Mouse (Mus musculus) ovary, adult 18-20 months (tissue): Measurements from ENCODE around the gene Hspg2.
A peak's percentile ranks its signal among the peaks of the same experiment; 100 is the strongest.
"Not testable (repeated sequence)": the region's sequence is repeated elsewhere in the genome, so short reads cannot be mapped to it uniquely, and the experiment has no call there.

Source experiments
- DNase-seq: peaks from one replicate; pipeline ENCODE4 v3.0.0; 2022; ENCODE audit warnings: low spot score, mixed read lengths

The Hspg2 gene

DNA sequence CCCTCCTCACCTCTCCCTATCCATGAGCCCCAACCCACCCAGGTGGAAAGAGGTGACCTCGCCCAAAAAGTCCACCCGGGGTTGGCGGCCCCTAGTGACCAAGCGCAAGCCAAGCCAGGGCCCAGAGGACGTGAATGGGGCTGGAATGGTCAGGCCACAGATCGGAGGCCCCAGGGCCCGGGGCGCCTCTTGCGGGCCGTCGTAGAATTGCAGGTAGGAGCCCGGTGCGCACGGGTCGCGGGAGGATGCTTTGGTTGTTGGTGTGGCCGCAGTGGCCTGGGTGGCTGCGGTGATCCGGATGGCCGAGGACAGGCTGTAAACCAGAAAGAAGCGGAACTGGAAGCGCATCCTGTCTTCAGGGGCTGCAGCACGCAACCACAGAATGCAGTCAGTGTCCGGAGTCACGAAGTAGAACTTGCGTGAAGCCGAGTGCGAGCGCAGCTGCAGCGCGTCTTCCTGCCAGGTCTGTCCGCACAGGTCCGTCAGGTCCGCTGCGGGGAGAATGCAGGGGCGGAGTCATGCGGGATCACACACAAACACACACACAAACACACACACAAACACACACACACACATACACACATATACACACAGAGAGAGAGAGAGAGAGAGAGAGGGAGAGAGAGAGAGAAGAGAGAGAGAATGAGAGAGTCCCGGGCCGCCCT lies 109.7 kb downstream of the Hspg2 start:
- DNase-seq, result peak; percentile 28

DNA sequence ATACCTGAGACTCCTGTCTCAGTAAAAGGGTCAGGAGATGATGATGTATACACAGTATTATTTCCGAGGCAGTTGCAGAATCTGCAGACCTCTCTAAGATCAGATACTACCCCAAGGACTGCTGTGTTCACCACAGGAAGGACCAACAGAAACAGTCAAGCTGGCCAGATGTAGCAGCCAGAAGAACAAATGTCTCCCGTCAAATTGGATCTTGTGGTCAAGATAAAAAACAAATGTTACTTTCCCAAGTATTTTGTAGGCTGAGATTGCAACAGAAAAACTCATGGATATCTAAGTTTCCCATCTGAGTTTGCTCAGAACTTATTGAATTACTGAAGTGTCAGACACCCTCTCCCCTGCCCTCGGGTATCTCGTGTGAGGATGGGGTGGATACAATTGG lies 111.2 kb downstream of the Hspg2 start:
- DNase-seq, result no peak

DNA sequence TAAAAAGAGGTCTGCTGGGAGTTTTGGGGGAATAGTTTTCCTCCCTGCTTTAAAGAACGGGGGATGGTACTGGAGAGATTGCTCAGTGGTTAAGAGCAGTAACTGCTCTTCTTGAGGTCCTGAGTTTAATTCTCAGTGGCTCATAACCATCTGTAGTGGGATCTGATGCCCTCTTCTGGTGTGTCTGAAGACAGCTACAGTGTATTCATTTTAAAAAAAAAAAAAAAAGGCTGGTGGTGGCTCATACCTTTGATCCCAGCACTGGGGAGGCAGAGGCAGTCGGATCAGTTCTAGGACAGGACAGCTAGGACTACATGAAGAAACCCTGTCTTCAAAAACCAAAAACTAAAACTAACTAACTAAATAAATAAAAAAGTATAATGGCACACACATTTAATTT lies 111.7 kb downstream of the Hspg2 start:
- DNase-seq, result no peak

DNA sequence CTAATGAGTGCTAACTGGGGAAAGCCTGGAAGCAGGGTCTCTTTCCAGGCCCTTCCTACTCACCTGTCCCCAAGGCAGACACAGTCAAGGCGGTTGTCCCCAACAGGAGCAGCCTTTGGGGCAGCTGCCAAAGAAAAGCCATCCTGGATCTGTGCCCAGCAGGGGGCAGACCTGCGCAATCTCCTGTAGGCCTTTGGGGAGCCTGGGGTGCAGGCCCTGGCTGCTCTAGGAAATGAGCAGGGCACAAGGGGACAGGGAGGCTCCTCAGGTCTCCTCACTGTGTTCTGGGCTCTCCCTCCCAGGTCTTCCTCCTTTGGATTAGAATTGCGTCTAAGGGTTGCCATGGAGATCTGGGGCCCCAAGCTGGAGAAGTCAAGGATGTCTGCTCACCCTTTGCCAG lies 113.2 kb downstream of the Hspg2 start:
- peak; percentile 31 for DNase-seq

DNA sequence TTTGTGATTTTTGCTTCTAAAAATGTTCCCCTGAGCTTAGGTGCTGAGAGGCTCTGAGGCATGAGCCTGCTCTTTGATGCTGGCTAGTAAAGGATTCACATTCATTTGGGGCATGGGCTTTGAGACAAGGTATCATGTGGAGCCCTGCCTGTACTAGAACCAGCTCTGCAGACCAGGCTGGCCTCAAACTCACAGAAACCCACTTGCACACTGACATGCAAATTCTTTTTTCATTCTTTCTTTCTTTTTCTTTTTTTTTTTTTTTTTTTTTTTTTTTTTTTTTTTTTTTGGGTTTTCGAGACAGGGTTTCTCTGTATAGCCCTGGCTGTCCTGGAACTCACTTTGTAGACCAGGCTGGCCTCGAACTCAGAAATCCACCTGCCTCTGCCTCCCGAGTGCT lies 120.5 kb downstream of the Hspg2 start:
- not testable (repeated sequence) for DNase-seq

DNA sequence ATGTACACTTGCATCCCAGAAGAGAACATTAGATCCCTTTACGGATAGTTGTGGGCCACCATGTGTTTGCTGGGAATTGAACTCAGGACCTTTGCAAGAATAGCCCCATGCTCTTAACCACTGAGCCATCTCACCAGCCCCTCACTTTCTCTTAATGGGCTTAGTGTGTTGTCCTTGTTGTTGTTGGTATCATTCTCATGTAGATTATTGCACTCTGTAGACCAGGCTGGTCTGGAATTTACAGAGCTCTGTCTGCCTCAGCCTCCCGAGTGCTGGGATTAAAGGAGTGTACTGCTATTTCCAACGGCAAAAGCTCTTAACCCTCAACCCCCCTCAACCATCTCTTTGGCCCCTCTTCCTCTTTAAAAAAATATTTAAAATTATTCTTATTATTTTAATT lies 121.0 kb downstream of the Hspg2 start:
- no peak for DNase-seq

DNA sequence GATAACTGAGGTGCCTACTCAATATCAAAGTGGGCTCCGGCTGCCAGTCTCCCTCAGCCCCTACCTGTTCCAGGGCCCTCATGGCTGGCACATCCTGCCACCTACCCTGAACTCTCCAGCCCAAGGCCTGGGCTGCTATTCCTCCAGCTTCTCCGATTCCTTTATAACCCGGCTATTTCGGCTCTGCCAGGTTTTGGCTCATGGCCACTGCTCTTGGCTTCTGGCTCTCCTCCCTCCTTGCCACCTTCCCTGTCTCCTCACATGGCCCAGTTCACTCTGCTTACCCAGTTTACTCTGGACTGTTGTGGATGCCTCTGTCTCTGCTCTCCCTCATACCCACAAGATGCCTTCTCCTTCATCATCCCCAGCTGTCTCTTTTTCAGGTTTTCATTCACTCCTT lies 122.4 kb downstream of the Hspg2 start:
- peak; percentile 34 for DNase-seq

DNA sequence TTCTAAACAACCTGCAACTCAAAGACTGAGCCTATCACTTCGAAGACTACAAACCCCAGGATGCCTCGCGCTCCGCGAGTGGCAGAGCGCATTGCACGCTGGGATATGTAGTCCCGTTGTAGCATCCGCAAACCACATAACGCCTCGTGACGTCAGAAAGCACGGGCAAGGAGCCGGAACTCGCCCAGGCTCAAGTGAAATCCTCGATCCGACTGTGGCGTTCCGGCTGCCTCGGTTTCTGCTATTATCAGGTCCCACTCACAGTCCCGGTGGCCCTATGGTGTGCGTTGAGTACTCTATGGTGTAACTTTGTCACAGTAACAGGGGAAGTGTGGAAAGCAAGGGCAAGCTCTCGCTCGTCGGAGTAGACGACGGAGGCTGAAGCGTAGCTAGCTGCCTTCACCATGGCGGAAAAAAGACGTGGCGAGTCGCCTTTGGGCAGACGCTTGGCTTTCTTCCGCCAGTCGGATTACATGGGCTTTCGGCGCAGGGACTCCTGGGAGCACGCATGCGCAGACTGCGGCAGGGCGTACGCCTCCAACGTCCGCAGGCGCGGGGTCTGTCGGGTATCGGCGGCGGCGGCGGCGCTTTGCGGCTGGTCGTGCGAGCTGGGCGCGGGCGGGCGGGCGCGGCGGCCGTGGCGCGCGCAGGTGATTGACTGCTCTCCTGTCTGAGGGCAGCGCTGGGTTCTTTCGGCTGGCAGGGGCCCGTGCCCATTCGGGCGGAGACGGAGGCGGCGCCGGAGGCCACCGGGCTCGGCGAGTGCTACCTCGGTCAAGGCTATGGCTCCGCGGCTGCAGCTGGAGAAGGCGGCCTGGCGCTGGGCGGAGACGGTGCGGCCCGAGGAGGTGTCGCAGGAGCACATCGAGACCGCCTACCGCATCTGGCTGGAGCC lies 125.3 kb downstream of the Hspg2 start, which contains the start of gene Usp48:
Usp48 (plus strand) TSS at position 155 of the 895 bp plus-strand sequence.
- DNase-seq, result peak; percentile 99

DNA sequence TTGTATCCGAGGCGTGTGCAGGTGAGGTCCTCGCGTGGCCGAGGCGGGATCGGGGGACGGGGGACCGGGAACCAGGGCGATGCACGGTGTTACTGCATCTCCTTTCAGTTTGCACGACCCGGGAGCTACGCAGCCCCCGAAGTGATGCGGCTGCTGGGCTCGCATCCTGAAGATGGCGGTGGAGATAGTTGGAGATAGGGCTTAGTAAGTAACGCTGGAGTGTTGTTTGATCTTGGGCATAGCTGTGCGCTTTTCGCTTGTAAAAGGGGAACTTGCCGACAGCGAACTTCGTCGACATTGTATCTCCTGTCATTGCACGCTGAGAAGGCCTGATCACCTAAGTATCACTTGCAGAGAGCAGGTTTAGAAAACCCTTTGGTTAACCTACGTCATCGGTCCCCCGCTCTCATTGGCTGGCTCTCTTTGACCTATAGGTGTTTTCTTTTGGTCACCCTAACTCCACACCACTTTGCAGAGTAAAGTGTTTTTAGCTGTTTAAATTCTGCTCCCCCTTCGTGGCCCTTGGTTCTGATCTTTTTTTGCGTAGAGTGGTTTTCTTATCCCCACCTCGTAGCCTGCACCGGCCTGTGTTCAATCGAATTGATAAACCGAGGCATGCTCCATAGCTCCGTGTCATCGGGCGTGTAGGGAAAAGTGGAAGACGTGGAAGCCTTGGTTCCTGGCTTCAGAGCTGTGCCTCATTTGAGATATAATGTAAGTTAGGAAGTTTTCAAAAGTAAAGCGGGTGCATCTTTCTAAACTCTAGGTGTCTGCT lies 126.1 kb downstream of the Hspg2 start:
- no peak for DNase-seq

DNA sequence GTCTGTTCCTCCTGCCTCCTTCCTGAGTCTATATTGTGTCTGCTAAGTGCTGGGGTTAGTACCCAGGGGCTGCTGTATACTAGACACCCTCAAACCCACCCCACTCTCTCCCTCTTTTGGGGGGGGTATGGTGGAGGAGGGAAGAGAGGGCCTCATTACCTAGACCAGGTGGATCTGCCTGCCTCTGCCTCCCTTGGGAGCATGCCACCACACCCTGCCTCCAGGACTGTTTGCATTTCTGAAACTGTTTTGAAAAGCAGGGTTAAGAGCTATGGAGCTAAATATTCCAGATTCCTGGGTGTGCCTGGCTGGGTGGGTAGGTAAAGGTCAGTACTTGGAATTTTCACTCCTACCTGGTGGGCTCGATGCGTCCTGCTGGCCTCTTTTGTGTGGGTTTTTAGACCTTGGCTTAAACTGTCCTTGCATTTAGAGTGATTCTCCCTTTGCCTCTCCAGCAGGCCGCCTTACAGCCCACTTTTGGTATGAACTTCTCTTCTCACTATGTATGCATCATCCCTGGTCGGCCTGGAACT lies 128.6 kb downstream of the Hspg2 start:
- DNase-seq, result no peak

DNA sequence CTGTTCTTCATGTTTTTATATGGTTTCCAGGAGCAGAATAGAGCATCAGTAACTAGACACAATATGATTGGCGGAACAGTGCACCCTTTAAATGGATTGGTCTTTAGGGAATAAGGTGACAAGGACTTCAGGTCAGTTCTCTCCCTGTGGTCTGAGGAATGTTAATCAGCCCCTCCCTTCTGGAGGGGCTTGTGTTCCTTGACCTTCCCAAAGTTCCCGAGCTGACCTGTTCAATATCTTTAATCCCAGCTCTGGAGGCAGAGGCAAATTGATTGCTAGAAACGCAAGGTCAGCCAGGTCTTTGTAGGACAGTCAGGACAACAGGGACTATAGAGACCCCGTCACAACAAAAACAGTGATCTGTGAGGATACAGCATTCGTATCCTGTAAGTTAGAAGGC lies 130.0 kb downstream of the Hspg2 start:
- no peak for DNase-seq

DNA sequence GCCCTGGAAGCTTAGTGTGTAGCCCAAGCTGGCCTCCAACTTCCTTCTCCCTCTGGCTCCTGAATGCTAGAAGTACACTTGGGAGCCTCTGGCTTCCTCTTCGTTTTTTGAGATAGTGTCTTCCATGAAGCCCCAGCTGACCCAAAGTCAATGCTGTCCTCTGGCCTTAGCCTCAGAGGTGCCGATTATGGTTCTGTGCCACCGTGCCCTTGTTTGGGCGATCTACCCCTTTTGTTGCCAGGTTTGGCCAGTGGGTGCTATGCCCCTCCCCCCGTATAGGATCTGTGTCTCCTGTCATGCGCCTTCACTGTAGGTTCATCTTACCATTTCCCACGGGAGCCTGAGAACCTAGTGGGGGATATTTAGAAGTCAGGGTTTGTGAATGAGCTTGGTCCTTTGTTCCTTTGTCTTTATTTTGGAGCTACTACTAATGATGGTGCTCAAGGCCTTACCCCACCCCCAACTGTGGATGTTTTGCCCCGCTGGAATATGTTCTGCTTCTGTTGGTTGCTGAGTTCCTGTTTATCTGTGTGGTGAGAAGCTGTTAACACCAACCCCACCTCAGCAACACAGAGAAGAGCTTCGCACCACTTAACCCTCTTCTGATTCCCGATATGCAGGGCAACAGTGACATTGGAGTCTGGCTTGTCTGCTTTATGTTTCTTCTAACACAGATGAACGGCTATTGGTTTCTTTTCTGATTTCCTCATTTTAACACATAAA lies 135.0 kb downstream of the Hspg2 start:
- no peak for DNase-seq

DNA sequence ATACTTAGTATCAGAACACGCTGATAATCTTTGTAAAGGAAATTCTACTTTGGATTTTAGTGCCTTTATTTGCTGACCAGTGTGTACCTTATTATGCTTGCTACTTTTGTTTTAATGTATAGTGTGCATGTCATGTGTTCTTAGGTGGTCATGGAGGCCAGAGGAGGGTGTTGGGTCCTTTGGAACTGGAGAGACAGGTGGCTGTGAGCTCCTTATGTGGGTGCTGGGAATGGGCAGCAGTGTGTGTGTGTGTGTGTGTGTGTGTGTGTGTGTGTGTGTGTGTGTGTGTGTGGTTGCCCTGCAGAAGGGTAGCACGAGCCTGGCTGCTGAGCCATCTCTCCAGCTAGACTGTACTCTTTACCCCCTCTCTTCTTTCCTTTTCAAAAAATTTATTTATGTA lies 138.5 kb downstream of the Hspg2 start:
- no peak for DNase-seq

DNA sequence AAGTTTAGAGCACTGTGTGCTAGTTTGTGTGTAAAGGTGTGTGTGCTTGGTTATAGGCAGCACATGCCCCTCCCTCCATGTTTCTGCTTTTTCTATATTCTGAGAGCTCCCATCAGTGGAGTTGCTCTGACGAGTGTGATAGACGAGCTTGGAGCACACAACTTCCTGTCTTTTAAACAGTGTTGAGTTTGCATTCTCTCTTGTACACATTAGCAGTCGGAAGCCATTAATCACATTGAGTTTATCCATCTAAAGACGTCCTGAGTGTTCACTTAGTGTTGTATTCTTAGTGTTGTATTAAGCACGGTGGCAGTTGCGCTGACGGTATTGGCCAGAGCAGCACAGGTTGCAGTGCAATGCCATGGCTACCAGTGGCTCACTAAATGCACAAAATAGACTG lies 140.7 kb downstream of the Hspg2 start:
- no peak for DNase-seq

DNA sequence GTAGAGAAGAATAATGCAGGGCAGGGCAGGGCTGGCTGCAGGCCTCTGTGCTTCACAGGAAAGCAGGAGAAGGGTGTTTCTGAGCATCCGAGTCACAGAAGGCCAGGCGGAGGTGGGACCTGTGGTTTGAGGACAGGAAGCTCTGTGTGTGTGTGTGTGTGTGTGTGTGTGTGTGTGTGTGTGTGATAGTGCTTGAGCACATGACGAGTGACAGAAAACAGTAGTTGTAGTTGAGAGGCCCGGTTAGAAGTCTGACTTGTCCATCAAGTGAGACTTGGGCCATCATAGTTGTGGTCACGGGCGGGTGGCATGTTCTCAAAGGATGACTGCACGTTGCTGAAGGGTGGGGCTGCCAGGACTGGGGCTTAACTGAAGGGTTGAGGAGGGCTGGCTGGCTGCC lies 141.1 kb downstream of the Hspg2 start:
- no peak for DNase-seq

DNA sequence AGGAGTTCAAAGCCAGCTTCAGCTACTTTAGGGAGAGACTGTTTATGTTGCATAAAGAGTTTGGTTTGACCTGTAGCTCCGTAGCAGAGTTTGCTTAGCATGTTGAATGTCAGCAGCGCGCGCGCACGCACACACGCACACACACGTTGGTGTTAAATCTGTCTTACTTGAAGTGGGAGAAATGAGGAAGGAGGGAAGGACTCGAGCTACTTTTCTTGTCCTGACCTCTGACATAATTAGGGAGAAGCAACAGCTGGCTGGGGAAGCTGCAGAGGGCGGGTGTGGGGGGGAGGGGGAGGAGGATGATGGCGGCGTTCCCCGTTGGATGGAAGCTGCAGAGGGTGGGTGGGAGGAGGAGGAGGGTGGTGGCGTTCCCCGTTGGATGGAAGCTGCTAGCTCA lies 141.7 kb downstream of the Hspg2 start:
- DNase-seq, result no peak
